14 mouse cellular contexts compared by ENCODE assay signal in the genomic region with DNA sequence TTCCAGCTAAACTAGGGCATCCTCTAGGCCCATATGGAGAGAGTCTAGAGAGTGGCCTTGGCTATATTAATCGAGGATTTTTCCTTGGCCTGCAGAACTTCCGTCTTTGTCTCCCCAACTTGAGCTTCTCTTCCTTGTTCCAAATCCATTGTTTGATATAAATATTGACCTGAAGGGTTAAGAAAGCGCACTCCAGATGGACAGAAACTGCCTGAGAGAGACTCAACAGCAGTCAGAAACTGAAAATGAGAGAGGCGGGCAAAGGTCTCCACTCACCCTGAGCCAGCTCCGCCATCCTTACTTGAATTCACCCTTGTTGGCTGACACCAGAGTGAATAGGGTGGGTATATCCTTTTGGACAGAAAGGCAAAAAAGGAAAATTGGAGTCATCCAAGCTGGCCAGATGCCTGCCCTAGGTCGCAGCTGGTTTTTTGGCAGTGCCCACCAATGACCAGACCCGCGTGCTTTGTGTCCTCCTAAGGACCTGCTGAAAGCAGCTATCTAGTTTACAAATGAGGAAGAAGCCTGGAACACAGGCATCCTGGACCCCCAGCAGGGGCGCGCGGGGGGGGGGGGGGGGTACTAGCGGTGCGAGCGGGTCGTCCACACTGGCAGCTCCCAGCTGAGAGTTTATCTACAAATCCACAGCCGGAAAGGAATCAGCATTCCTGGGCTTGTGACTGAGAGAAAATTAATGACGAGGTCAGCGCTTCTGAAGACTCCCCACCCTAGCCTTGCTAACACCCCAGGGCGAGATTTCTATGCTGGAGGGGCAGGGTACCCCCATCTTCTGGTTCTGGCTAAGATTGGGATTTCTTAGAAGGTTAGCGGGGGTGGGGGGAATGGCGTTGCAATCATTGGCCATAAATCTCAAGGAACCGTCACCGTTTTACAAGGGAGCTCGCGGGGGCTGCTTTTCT. TPM values are rescaled to one million over a fixed set of nuclear protein-coding genes. Genes with fewer than 3 reads are reported as not detected.
DNase-seq lines count a peak whose midpoint lies in the region; ATAC-seq and TF ChIP-seq lines count a peak whose summit lies in the region.
"Had no signal": no experiment of that assay in that cellular context is flagged by ENCODE, and none has a peak within 500 bp of the region (broad histone marks: within the 10 kb centered on the region; RNA-seq: fewer than 3 reads in every experiment).

No protein-coding gene starts in this region.

- under 1% methylated on average over 25 of the region's 25 CpGs for WGBS in hindbrain, embryonic 10.5 days
- 3% methylated on average over 25 of the region's 25 CpGs for WGBS in hindbrain, embryonic 14.5 days
- WGBS in embryonic facial prominence, embryonic 10.5 days, result under 1% methylated on average over 25 of the region's 25 CpGs
- 8% methylated on average over 25 of the region's 25 CpGs for WGBS in liver, embryonic 14.5 days (ENCODE audit: insufficient replicate concordance)

- no peak overlapping the region for H3K27ac ChIP-seq in hindbrain, embryonic 10.5 days
- no peak overlapping the region for H3K27ac ChIP-seq in hindbrain, embryonic 14.5 days
- no peak overlapping the region for H3K27ac ChIP-seq in CH12.LX (ENCODE audit: insufficient read depth, low read depth)
- no peak overlapping the region for H3K27ac ChIP-seq in embryonic facial prominence, embryonic 10.5 days (replicated peaks)
- no peak overlapping the region for H3K27ac ChIP-seq in liver, embryonic 14.5 days
- H3K27ac ChIP-seq: embryonic facial prominence, embryonic 15.5 days had no signal

- DNase-seq in hindbrain, embryonic 10.5 days (ENCODE audit: low spot score), result peak; percentile 34
- no peak for DNase-seq in hindbrain, embryonic 14.5 days (ENCODE audit: low spot score)
- DNase-seq in CH12.LX (ENCODE audit: extremely low read depth), result no peak
- DNase-seq in embryonic facial prominence, embryonic 10.5 days (ENCODE audit: low spot score), result peak; percentile 47
- no peak for DNase-seq in liver, embryonic 14.5 days (ENCODE audit: low read depth in 3 of 3, low spot score in 3 of 3)
- no peak for DNase-seq in urinary bladder, postnatal 14 days (ENCODE audit: low spot score)
- DNase-seq in left cerebral cortex, postnatal 4 days, result no peak
- DNase-seq: adrenal gland, postnatal 36 days; cerebellum, adult 11 months; thymus, adult 2 months had no signal

- intact Hi-C loops in left cerebral cortex, postnatal 4 days (cut with DNase I), result no loop called here

- TF ChIP-seq EP300 in CH12.LX (IDR thresholded peaks at IDR 0.05; ENCODE audit: low read length), result no peak
- no peak for TF ChIP-seq EP300 in liver, embryonic 14.5 days (IDR thresholded peaks at IDR 0.05; ENCODE audit: low read depth)

- no peak for TF ChIP-seq POLR2A in CH12.LX (IDR thresholded peaks at IDR 0.05; ENCODE audit: low read depth, low read length)

- peaks cover 17% of the 10 kb centered on the region for H3K4me1 ChIP-seq in hindbrain, embryonic 10.5 days (replicated peaks)
- H3K4me1 ChIP-seq in hindbrain, embryonic 14.5 days (replicated peaks; ENCODE audit: control insufficient read depth, insufficient read depth, low read length), result no peaks in the 10 kb centered on the region
- H3K4me1 ChIP-seq in CH12.LX (ENCODE audit: control insufficient read depth in 1 of 2, insufficient read depth in 2 of 2), result no peaks in the 10 kb centered on the region
- H3K4me1 ChIP-seq in embryonic facial prominence, embryonic 10.5 days, result peaks cover 13% of the 10 kb centered on the region; the same call in 1 of the 2 replicates
- H3K4me1 ChIP-seq in liver, embryonic 14.5 days (replicated peaks; ENCODE audit: control insufficient read depth in 2 of 2, insufficient read depth in 2 of 2, low read length in 1 of 2), result no peaks in the 10 kb centered on the region

- TF ChIP-seq RAD21 in CH12.LX (IDR thresholded peaks at IDR 0.05; ENCODE audit: low read depth, low read length), result no peak

- in situ Hi-C loops in CH12.LX (cut with MboI; ENCODE audit: low pct_ligation_motif_present, low pct_unique_long_range_greater_than_20kb, low sequenced_read_pairs), result no loop called here

- H3K9ac ChIP-seq in hindbrain, embryonic 14.5 days, result no peak overlapping the region
- H3K9ac ChIP-seq in CH12.LX (ENCODE audit: insufficient read depth, low read depth), result no peak overlapping the region
- H3K9ac ChIP-seq in liver, embryonic 14.5 days (replicated peaks), result no peak overlapping the region
- H3K9ac ChIP-seq: embryonic facial prominence, embryonic 15.5 days had no signal

- no peaks in the 10 kb centered on the region for H3K36me3 ChIP-seq in hindbrain, embryonic 10.5 days
- no peaks in the 10 kb centered on the region for H3K36me3 ChIP-seq in hindbrain, embryonic 14.5 days (replicated peaks; ENCODE audit: control insufficient read depth, insufficient read depth)
- no peaks in the 10 kb centered on the region for H3K36me3 ChIP-seq in CH12.LX (replicated peaks in 1 of 2; ENCODE audit: control insufficient read depth in 1 of 2, insufficient read depth in 1 of 2, low read length in 1 of 2)
- H3K36me3 ChIP-seq in embryonic facial prominence, embryonic 10.5 days (replicated peaks), result no peaks in the 10 kb centered on the region
- H3K36me3 ChIP-seq in liver, embryonic 14.5 days (replicated peaks; ENCODE audit: control insufficient read depth, insufficient read depth, low read depth), result no peaks in the 10 kb centered on the region
- H3K36me3 ChIP-seq: embryonic facial prominence, embryonic 15.5 days had no signal

- H3K79me2 ChIP-seq in CH12.LX (replicated peaks; ENCODE audit: control insufficient read depth, extremely low read depth, insufficient read depth, poor library complexity, severe bottlenecking), result no peaks in the 10 kb centered on the region

- ATAC-seq in hindbrain, embryonic 14.5 days (ENCODE audit: low FRiP score), result no peak
- ATAC-seq in liver, embryonic 14.5 days (ENCODE audit: insufficient read depth), result no peak
- ATAC-seq: hindbrain, embryonic 16.5 days had no signal

- no peak for TF ChIP-seq CTCF in CH12.LX (conservative IDR thresholded peaks at IDR 0.05 in 1 of 2, IDR thresholded peaks at IDR 0.05 in 1 of 2; ENCODE audit: low read depth in 2 of 2, low read length in 2 of 2)
- TF ChIP-seq CTCF in liver, embryonic 14.5 days (IDR thresholded peaks at IDR 0.05; ENCODE audit: low read depth), result no peak

- H3K4me3 ChIP-seq in hindbrain, embryonic 10.5 days, result no peak overlapping the region
- no peak overlapping the region for H3K4me3 ChIP-seq in hindbrain, embryonic 14.5 days (replicated peaks; ENCODE audit: low read length)
- no peak overlapping the region for H3K4me3 ChIP-seq in CH12.LX (replicated peaks in 1 of 3; ENCODE audit: low read depth in 2 of 3, low read length in 2 of 3, poor library complexity in 1 of 3)
- peak overlapping the region; percentile 21; the same call in 1 of the 2 replicates for H3K4me3 ChIP-seq in embryonic facial prominence, embryonic 10.5 days
- no peak overlapping the region for H3K4me3 ChIP-seq in liver, embryonic 14.5 days (ENCODE audit: insufficient read depth in 1 of 2, low read depth in 2 of 2, low read length in 2 of 2)
- H3K4me3 ChIP-seq: embryonic facial prominence, embryonic 15.5 days had no signal

- H3K9me3 ChIP-seq in hindbrain, embryonic 10.5 days, result no peaks in the 10 kb centered on the region
- no peaks in the 10 kb centered on the region for H3K9me3 ChIP-seq in hindbrain, embryonic 14.5 days (ENCODE audit: control insufficient read depth, low read length)
- no peaks in the 10 kb centered on the region for H3K9me3 ChIP-seq in CH12.LX (replicated peaks; ENCODE audit: low read length)
- no peaks in the 10 kb centered on the region for H3K9me3 ChIP-seq in embryonic facial prominence, embryonic 10.5 days
- H3K9me3 ChIP-seq in liver, embryonic 14.5 days (ENCODE audit: control insufficient read depth, low read length), result no peaks in the 10 kb centered on the region
- H3K9me3 ChIP-seq: embryonic facial prominence, embryonic 15.5 days had no signal

- H3K27me3 ChIP-seq in hindbrain, embryonic 10.5 days (ENCODE audit: insufficient read depth, poor library complexity, severe bottlenecking), result peaks cover 100% of the 10 kb centered on the region
- H3K27me3 ChIP-seq in hindbrain, embryonic 14.5 days (ENCODE audit: control insufficient read depth, insufficient read depth, low read length), result peaks cover 100% of the 10 kb centered on the region
- peaks cover 1% of the 10 kb centered on the region for H3K27me3 ChIP-seq in CH12.LX (replicated peaks)
- H3K27me3 ChIP-seq in embryonic facial prominence, embryonic 10.5 days (replicated peaks; ENCODE audit: low read depth, poor library complexity, severe bottlenecking), result peaks cover 100% of the 10 kb centered on the region
- peaks cover 66% of the 10 kb centered on the region for H3K27me3 ChIP-seq in liver, embryonic 14.5 days (ENCODE audit: control insufficient read depth, insufficient read depth, low read length)

- no peak overlapping the region for H3K4me2 ChIP-seq in hindbrain, embryonic 14.5 days (replicated peaks)
- H3K4me2 ChIP-seq in CH12.LX (ENCODE audit: insufficient read depth, low read depth, poor library complexity, severe bottlenecking), result no peak overlapping the region
- H3K4me2 ChIP-seq in liver, embryonic 14.5 days (ENCODE audit: low read depth), result peak overlapping the region; percentile 20; the same call in 1 of the 2 replicates
- H3K4me2 ChIP-seq: embryonic facial prominence, embryonic 15.5 days had no signal

- dilution Hi-C loops in CH12.LX (cut with MboI; ENCODE audit: extremely low pct_ligation_motif_present, extremely low pct_unique_long_range_greater_than_20kb, low sequenced_read_pairs), result no loop called here

TF ChIP-seq in CH12.LX, 34 proteins besides CTCF, POLR2A, EP300 and RAD21:
- TF ChIP-seq USF1 (IDR thresholded peaks at IDR 0.05; ENCODE audit: low read depth, low read length), result no peak
- peak; percentile 66; the same call in 1 of the 2 replicates for TF ChIP-seq MAFK (IDR thresholded peaks at IDR 0.05; ENCODE audit: insufficient replicate concordance, low read length)

RNA-seq across cellular contexts. Expression of gene Nkx2-3, which starts 13.1 kb away (rescaled TPM):
- 0.56 and 1.0 TPM in 2 replicates for polyA plus RNA-seq in hindbrain, embryonic 10.5 days (2016; fragmentation: Nextera tagmentation; extraction: Ambion mirVana)
- not detected in 2 replicates for polyA plus RNA-seq in hindbrain, embryonic 14.5 days (2014; fragmentation: Nextera tagmentation; extraction: Ambion mirVana)
- total RNA-seq in CH12.LX (2012; rRNA removed) (not detected in 2 replicates), CH12.LX (2014; rRNA removed) (not detected in 2 replicates)
- polyA plus RNA-seq in CH12.LX (2012; ENCODE audit: insufficient read length, low read depth), result 0.15 TPM in 1 of 2 replicates, not detected in the other
- 3.7 and 4.1 TPM in 2 replicates for polyA plus RNA-seq in embryonic facial prominence, embryonic 10.5 days (2016; fragmentation: Nextera tagmentation; extraction: Ambion mirVana)
- 0.07 and 0.11 TPM in 2 replicates for polyA plus RNA-seq in liver, embryonic 14.5 days (2012; rRNA removed)
- polyA plus RNA-seq in liver, embryonic 14.5 days (2014; fragmentation: Nextera tagmentation; extraction: Ambion mirVana), result 0.06 and 0.13 TPM in 2 replicates
- not detected for total RNA-seq in left cerebral cortex, postnatal 4 days (2021)
- total RNA-seq: adrenal gland, postnatal 36 days; neutrophil, adult 5-6 weeks had no signal
- polyA plus RNA-seq: hindbrain, embryonic 16.5 days; limb, embryonic 11.5 days; thymus, adult 2 months had no signal

Comparison
In these comparisons a context has a peak if more than half of its experiments do, and no peak if none do; other contexts are left out.
1. DNase-seq: peak in hindbrain, embryonic 10.5 days (single experiment) and embryonic facial prominence, embryonic 10.5 days (single experiment); none in hindbrain, embryonic 14.5 days (single experiment), CH12.LX (single experiment), liver, embryonic 14.5 days (0 of 3), urinary bladder, postnatal 14 days (single experiment) and left cerebral cortex, postnatal 4 days (single experiment).